Mouse (Mus musculus): ENCODE data around the gene Gm13030. TPM values are rescaled to one million over a fixed set of nuclear protein-coding genes. Genes with fewer than 3 reads are reported as not detected.

Gm13030 gene
- polyA plus RNA-seq, 1 experiment from 2014 or later = not detected

DNA sequence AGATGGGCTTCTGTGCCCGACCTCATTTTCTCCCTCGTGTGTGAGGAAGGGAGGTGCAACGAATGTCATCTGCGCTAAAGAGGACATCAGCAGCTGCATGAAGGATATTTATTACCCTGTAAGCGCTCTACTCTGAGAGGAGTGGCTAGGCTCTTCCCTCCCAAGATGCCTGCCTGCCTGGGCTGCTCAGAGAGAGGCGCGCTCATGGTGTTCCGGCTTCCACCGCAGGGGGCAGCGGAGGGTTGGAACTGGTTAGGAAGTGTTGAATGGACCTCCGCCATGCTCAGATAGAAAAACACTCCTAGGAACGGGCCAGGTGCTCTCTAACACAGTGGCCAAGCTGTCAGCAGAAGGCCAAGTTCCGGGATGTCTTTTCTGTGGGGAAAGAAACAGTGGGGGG lies 14.0 kb downstream of the Gm13030 start:
- H3K4me3 ChIP-seq = peak overlapping the region; percentile 48
- no peaks in the 10 kb centered on the region for H3K9me3 ChIP-seq
- H3K27me3 ChIP-seq (ENCODE audit: insufficient read depth, poor library complexity, severe bottlenecking) = no peaks in the 10 kb centered on the region; the same call in 1 of the 2 replicates
- DNase-seq (ENCODE audit: low spot score) = peak; percentile 91
- WGBS = 5% methylated on average over 13 of the region's 13 CpGs
- no peaks in the 10 kb centered on the region for H3K36me3 ChIP-seq
- peak overlapping the region; percentile 71 for H3K27ac ChIP-seq
- H3K4me1 ChIP-seq (replicated peaks) = peaks cover 16% of the 10 kb centered on the region; the same call in 1 of the 2 replicates

DNA sequence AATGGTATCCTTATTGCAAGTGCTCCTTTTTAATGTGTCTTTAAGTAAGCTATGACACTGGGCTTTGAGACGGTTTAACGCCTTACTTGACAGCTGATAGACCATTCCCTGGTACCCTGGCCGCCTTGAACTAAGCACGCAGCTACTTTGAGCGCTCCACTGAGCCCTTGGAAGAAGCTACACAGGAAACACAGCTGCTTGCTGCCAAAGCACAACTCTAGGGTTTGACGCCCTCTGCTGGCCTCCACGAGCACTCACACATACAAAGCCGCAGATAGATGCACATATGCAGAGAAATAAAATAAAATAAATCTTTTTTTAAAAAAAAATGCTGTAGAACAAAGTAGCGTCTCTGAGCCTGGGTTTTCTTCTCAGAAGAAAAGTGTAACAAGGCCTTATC lies 14.5 kb downstream of the Gm13030 start:
- Histone ChIP-seq H3K9me3 (no peaks in the 10 kb centered on the region), H3K27ac (peak overlapping the region; percentile 71), H3K4me3 (peak overlapping the region; percentile 48), H3K4me1 (replicated peaks) (peaks cover 16% of the 10 kb centered on the region; the same call in 1 of the 2 replicates), H3K36me3 (no peaks in the 10 kb centered on the region), H3K27me3 (ENCODE audit: insufficient read depth, poor library complexity, severe bottlenecking) (no peaks in the 10 kb centered on the region; the same call in 1 of the 2 replicates)
- peak; percentile 59 for DNase-seq (ENCODE audit: low spot score)
- 18% methylated on average over 9 of the region's 9 CpGs for WGBS

DNA sequence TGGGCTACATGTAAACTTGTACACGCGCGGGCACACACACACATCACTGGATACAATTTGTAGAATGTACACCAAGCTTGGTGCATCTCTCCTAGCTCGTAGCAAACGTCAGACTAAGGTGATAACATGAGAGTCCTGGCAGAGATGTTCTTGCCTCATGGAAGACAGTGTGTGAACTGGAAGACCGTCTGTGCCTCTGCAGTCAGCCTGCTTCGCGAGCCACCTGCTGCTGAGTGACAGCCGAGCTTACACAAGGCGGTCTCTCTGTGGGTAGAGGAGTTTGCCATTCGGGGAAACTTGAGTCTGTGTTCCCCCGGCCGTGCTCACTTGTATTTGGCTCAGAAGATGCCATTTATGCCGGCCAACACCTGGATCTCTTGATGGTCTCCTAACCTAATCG lies 15.3 kb downstream of the Gm13030 start:
- Histone ChIP-seq H3K27ac (no peak overlapping the region), H3K4me1 (replicated peaks) (peaks cover 16% of the 10 kb centered on the region; the same call in 1 of the 2 replicates), H3K4me3 (no peak overlapping the region), H3K27me3 (ENCODE audit: insufficient read depth, poor library complexity, severe bottlenecking) (no peaks in the 10 kb centered on the region; the same call in 1 of the 2 replicates), H3K36me3 (no peaks in the 10 kb centered on the region), H3K9me3 (no peaks in the 10 kb centered on the region)
- 84% methylated on average over 15 of the region's 15 CpGs for WGBS
- DNase-seq (ENCODE audit: low spot score) = no peak

DNA sequence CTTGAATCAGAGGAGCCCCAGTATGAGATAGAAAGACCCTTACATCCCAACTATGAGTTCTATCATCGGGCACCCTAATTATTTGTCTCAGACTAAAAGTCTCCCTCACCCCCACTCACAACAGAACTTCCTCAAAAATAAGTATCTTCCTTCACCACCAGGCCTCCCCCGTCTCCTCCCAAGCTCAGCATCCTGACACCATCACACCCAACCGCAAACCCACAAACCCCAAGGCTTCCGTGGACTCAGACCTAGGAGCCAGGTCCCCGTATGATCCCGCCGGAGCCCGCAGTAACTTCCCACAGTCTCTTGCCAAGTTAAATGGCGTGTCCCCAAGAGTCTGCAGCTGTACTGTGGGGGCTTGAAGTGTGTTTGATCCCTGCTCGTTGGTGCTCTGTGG lies 16.2 kb downstream of the Gm13030 start:
- Histone ChIP-seq H3K9me3 (no peaks in the 10 kb centered on the region), H3K27ac (no peak overlapping the region), H3K4me3 (no peak overlapping the region), H3K36me3 (no peaks in the 10 kb centered on the region), H3K27me3 (ENCODE audit: insufficient read depth, poor library complexity, severe bottlenecking) (no peaks in the 10 kb centered on the region; the same call in 1 of the 2 replicates), H3K4me1 (replicated peaks) (peaks cover 16% of the 10 kb centered on the region; the same call in 1 of the 2 replicates)
- 88% methylated on average over 10 of the region's 10 CpGs for WGBS
- DNase-seq (ENCODE audit: low spot score) = no peak

DNA sequence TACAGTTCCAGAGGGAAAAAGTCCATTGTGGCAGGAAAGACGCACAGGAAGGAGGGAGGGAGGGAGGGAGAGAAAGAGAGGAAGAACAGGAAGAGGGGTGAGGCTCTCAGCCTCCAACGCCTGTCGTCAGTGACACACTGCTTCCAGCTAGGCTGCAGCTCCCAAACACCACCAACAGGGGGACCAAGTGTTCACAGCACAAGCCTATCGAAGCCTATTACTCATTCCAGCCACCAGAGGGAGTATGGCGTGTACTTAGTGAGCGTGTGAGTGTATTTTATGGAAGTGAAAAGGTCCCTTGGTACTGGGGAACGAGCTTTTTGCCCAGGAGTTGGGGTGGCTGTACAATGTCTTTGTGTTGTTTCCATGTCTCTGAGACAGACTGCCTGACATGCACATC lies 17.3 kb downstream of the Gm13030 start:
- Histone ChIP-seq H3K27ac (no peak overlapping the region), H3K4me1 (replicated peaks) (peaks cover 16% of the 10 kb centered on the region; the same call in 1 of the 2 replicates), H3K9me3 (no peaks in the 10 kb centered on the region), H3K27me3 (ENCODE audit: insufficient read depth, poor library complexity, severe bottlenecking) (no peaks in the 10 kb centered on the region; the same call in 1 of the 2 replicates), H3K4me3 (no peak overlapping the region), H3K36me3 (no peaks in the 10 kb centered on the region)
- DNase-seq (ENCODE audit: low spot score) = peak; percentile 72
- WGBS = 32% methylated on average over 7 of the region's 7 CpGs

DNA sequence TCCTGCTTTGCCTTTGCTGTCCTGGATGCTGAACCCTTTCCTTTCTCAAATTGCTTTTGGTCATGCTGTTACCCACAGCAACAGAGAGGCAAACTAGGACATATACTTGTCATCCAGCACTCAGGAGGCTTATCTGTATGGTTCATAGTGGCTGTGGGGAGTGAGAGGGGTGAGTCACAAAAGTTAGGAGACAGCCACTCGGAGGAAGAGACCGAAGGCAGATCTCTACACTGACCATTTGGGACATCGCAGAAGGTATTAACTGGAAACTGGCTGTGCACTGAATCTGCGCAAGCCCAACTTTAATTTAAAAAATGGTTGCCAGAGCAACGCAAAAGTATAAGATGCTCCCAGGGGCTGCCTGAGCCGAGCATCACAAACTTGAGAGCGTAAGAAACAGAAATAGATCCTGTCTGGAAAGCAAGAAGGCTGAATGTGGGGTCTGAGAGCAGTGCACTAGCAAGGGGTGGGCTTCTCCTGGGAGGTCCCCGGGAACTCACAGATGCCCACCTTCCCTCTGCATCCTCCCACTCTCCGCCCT lies 18.6 kb downstream of the Gm13030 start:
- no peak overlapping the region for H3K27ac ChIP-seq
- no peaks in the 10 kb centered on the region for H3K36me3 ChIP-seq
- no peaks in the 10 kb centered on the region for H3K9me3 ChIP-seq
- no peak for DNase-seq (ENCODE audit: low spot score)
- no peak overlapping the region for H3K4me3 ChIP-seq
- H3K4me1 ChIP-seq (replicated peaks) = peaks cover 14% of the 10 kb centered on the region; the same call in 1 of the 2 replicates
- no peaks in the 10 kb centered on the region; the same call in 1 of the 2 replicates for H3K27me3 ChIP-seq (ENCODE audit: insufficient read depth, poor library complexity, severe bottlenecking)
- 93% methylated on average over 9 of the region's 9 CpGs for WGBS

DNA sequence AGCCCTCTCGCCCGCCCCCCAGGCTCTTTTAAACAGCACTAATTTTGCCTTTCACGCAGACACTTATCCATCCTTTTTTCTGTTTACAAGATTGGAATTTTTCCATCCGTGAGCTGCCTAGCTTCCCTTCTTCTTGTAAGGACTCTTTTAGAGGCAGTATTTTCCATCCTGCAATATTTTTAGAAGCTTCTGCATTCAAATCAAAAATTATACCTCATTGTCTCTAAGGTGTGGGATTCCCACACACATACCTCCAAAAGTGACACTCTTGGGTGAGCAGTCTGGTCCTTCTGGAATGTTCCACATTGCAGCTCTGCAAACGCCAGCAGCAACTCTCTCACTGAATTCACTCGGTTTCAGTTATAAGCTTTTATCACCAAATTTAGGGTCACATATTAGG lies 20.8 kb downstream of the Gm13030 start:
- H3K27ac ChIP-seq = no peak overlapping the region
- H3K27me3 ChIP-seq (ENCODE audit: insufficient read depth, poor library complexity, severe bottlenecking) = no peaks in the 10 kb centered on the region
- H3K4me1 ChIP-seq (replicated peaks) = no peaks in the 10 kb centered on the region
- WGBS = 82% methylated on average over 6 of the region's 6 CpGs
- no peaks in the 10 kb centered on the region for H3K36me3 ChIP-seq
- H3K9me3 ChIP-seq = no peaks in the 10 kb centered on the region
- no peak overlapping the region for H3K4me3 ChIP-seq
- DNase-seq (ENCODE audit: low spot score) = no peak

DNA sequence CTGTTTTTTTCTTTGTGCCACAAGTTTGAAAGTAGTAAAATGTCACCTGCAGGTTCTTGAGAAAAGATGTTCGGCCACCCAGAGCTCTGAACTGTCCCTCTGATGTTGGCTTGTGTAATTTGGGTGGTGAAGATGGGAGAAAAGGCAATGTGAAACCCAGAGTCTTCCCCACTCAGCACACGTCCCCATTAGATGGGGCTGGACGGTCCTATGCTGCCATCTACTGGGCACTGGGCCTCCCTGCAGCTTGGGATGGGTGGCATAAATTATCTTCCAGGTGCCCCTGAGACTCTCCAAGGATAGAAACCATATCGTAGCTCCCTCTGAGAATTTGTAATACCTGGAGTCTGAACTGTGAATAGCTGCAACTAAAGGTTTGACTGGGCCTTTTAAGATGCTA lies 22.3 kb downstream of the Gm13030 start:
- Histone ChIP-seq H3K4me3 (no peak overlapping the region), H3K36me3 (no peaks in the 10 kb centered on the region), H3K9me3 (no peaks in the 10 kb centered on the region), H3K4me1 (replicated peaks) (no peaks in the 10 kb centered on the region), H3K27ac (no peak overlapping the region), H3K27me3 (ENCODE audit: insufficient read depth, poor library complexity, severe bottlenecking) (no peaks in the 10 kb centered on the region)
- 8% methylated on average over 4 of the region's 4 CpGs for WGBS
- peak; percentile 77 for DNase-seq (ENCODE audit: low spot score)

DNA sequence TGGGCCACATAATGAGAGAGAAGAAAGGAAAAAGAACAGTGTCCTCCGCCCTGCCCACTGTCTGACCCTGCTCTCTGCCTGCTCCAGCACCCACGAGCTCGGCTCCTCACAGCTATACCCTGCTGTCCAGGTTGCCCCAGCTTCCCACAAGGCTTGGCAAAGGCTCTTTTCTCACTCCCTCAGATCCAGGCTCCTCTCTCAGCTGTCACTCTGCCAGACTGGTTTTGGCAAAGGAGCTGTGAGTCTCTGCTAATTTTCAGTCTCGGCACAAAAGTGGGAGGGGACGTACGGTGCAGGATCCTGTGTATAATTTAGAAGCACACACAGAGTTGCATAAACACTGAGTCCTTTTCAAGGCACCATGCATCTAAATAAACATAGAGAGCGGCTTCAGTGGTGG lies 32.4 kb downstream of the Gm13030 start:
- H3K9me3 ChIP-seq = peaks cover 24% of the 10 kb centered on the region
- DNase-seq (ENCODE audit: low spot score) = no peak
- no peaks in the 10 kb centered on the region for H3K36me3 ChIP-seq
- H3K27me3 ChIP-seq (ENCODE audit: insufficient read depth, poor library complexity, severe bottlenecking) = no peaks in the 10 kb centered on the region
- no peak overlapping the region for H3K27ac ChIP-seq
- H3K4me1 ChIP-seq (replicated peaks) = no peaks in the 10 kb centered on the region
- no peak overlapping the region for H3K4me3 ChIP-seq
- WGBS = 93% methylated on average over 7 of the region's 7 CpGs

DNA sequence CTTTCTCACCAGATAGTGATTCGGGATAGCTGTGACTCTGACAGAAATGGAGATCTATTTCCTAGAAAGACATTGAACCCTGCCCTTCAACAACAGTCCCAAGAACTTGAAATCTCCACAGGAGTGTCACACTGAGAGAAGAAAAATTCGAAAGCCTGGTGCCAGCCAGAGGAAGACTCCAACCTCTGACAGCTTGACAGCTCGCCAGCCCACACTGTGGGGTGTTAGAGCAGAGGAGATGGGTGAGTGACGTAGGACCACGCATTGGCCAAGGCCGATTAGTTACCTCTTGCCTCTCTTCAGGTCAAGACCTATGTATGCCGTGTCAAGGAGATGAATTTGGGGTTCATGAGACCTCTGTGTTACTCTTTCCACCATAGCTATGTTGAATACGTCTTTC lies 33.0 kb downstream of the Gm13030 start:
- H3K4me3 ChIP-seq = no peak overlapping the region
- no peak overlapping the region for H3K27ac ChIP-seq
- peaks cover 24% of the 10 kb centered on the region for H3K9me3 ChIP-seq
- no peaks in the 10 kb centered on the region for H3K27me3 ChIP-seq (ENCODE audit: insufficient read depth, poor library complexity, severe bottlenecking)
- DNase-seq (ENCODE audit: low spot score) = no peak
- no peaks in the 10 kb centered on the region for H3K4me1 ChIP-seq (replicated peaks)
- 80% methylated on average over 8 of the region's 8 CpGs for WGBS
- no peaks in the 10 kb centered on the region for H3K36me3 ChIP-seq

DNA sequence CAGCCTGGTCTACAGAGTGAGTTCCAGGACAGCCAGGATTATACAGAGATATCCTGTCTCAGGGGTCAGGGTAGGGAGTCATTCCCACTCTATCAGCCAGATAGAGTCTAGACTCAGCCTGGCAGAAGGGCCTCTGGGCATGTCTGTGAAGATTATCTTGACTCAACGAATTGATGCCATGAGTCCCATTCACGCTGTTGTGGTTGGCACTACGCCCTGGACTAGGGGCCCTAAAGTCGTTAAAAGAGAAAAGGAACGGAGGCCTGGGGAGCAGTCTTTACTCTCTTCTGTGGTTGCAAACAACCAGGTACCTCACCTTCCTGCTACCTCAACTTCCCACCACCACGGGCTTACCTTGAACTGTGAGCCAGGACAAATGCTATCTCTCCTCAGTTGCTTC lies 34.0 kb downstream of the Gm13030 start:
- H3K27me3 ChIP-seq (ENCODE audit: insufficient read depth, poor library complexity, severe bottlenecking) = no peaks in the 10 kb centered on the region
- H3K27ac ChIP-seq = no peak overlapping the region
- H3K4me1 ChIP-seq (replicated peaks) = no peaks in the 10 kb centered on the region
- DNase-seq (ENCODE audit: low spot score) = no peak
- H3K9me3 ChIP-seq = peaks cover 21% of the 10 kb centered on the region
- 91% methylated on average over 6 of the region's 6 CpGs for WGBS
- no peaks in the 10 kb centered on the region for H3K36me3 ChIP-seq
- no peak overlapping the region for H3K4me3 ChIP-seq

DNA sequence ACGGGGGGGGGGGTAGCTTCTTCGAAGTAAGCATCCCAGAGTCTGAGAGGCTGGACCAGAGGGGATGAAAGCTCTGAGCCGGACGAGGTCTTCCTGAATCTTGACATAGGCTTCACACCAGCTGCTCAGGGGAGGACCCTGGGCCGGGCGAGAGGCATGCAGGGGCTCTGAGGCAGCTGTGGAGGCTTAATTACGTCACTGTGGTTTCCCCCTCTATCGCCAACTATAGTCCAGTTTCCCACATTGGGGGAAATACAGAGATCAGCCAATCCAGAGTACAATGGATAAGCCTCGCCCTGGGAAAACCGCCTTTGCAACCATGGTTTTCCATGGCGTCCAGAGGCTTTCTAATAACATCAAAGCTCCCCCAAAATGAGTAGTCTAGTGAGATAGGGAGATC lies 46.6 kb downstream of the Gm13030 start:
- peaks cover 6% of the 10 kb centered on the region; the same call in 1 of the 2 replicates for H3K4me1 ChIP-seq (replicated peaks)
- WGBS = 70% methylated on average over 11 of the region's 11 CpGs
- H3K36me3 ChIP-seq = no peaks in the 10 kb centered on the region

DNA sequence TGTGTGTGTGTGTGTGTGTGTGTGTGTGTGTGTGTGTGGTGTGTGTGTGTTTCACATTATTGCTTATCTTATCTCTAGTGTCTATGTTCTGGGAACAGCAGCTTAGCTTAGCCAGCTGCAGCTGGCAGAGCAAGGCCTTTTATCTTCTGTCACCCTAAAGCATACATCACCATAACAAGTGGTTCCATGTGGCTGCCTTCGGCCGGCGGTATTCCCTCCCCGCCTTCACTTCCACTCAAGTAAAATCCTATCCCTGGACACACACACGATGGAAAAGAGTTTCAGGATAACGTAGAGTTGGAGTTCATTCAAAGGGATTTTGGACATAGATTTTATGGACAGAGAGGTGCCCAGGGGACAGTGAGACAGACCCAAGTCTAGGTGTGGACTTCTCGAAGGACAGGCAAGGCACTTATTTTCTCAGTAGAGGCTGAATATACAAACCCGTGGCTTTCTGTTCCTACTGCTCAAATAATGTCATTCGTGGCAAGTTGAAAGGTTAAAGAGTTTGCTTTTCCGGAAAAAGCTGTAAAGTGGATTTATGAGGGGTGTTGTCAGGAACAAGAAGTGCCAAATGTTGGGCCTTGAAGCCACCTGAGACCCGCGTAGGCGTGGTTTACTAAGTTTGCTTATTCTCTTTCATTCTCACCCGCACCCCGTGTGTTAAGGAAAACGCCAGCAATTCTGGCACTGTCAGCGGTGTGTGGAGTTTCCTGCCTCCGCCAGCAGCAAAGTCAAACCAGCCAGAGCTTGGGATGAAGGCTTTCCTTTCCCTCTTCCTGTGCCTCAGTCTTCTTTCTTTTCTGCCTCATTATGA lies 47.8 kb downstream of the Gm13030 start:
- peaks cover 6% of the 10 kb centered on the region; the same call in 1 of the 2 replicates for H3K4me1 ChIP-seq (replicated peaks)
- H3K27ac ChIP-seq = no peak overlapping the region
- H3K27me3 ChIP-seq (ENCODE audit: insufficient read depth, poor library complexity, severe bottlenecking) = no peaks in the 10 kb centered on the region; the same call in 1 of the 2 replicates
- WGBS = 74% methylated on average over 18 of the region's 18 CpGs
- DNase-seq (ENCODE audit: low spot score) = no peak
- peaks cover 17% of the 10 kb centered on the region; the same call in 1 of the 2 replicates for H3K9me3 ChIP-seq
- no peaks in the 10 kb centered on the region for H3K36me3 ChIP-seq
- H3K4me3 ChIP-seq = no peak overlapping the region

More for the DNA sequence above, 46.6 kb downstream of the Gm13030 start:
- Histone ChIP-seq H3K27me3 (ENCODE audit: insufficient read depth, poor library complexity, severe bottlenecking) (peaks cover 3% of the 10 kb centered on the region), H3K4me3 (no peak overlapping the region), H3K9me3 (peaks cover 15% of the 10 kb centered on the region; the same call in 1 of the 2 replicates), H3K27ac (no peak overlapping the region)
- no peak for DNase-seq (ENCODE audit: low spot score)

All from hindbrain, embryonic 10.5 days (tissue).